Mouse (Mus musculus): ENCODE data around the gene Lama2.

DNA sequence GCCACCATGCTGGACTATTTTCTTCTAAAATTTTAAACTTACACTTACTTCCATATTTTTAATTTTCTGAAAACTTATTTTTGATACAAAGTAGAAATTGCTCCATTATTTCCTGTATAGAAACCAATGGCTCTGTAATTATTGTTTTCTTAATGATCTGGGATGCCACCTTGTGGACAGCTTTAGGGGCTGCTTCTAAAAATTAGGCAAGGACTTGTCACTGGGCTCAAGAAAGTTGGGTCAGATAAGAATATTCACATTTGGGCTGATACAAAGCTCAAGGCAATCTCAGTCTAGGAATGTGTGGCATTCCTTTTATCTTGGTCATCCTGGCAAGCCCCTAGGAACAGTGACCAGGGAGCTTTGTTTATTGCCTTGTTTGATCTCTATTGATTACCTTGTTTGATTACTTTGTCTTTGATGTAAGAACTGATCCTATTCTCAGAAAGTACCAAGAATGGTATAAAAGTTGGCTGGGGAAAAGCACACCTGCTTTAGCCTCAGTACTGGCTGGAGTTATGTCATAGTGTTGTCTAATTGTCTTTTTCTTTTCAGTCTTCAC, 606.7 kb downstream of the Lama2 start:
- TF ChIP-seq POLR2A (IDR thresholded peaks at IDR 0.05; ENCODE audit: low read depth, low read length) (no peak), CTCF (IDR thresholded peaks at IDR 0.05; ENCODE audit: extremely low read depth, insufficient read depth, insufficient read length, insufficient replicate concordance) (no peak)

Measured in spleen, adult 2 months (tissue).